Mouse (Mus musculus) spleen, postnatal 0 days (tissue): ENCODE data around the gene Psg16. TPM values are rescaled to one million over a fixed set of nuclear protein-coding genes. Genes with fewer than 3 reads are reported as not detected.

Experiments used
- polyA plus RNA-seq: library from polyadenylated mRNA; unstranded; fragments of >200 nt; fragmentation: Nextera tagmentation; extraction: Ambion mirVana; gene quantifications from 2 replicates; pipeline ENCODE4 v1.2.1, GENCODE M21; 2015

Gene Psg16
- polyA plus RNA-seq: 0.23 and 0.24 TPM in 2 replicates

GRCm38 (mm10) chr7:17073904-17074615 is at the start of gene Psg16:
Psg16 (plus strand) TSS chr7:17074040.

GRCm38 (mm10) chr7:17027588-17028343 is 46.1 kb upstream of the Psg16 start, which contains the start of gene Ppp5c:
Ppp5c (minus strand) TSS chr7:17027924.

GRCm38 (mm10) chr7:17062389-17062788 is 11.5 kb upstream of the Psg16 start, which contains the start of gene Hif3a:
Hif3a (minus strand) TSS chr7:17062427.

GRCm38 (mm10) chr7:17149931-17150330 is 76.1 kb downstream of the Psg16 start, which contains the start of gene Ceacam3:
Ceacam3 (plus strand) TSS chr7:17150282.

Other genes starting within 250 kb of the Psg16 start
- gene Prkd2, start 231.1 kb upstream of the Psg16 start, polyA plus RNA-seq: 10.8 and 13.8 TPM in 2 replicates
- 1.8 and 1.9 TPM in 2 replicates for gene Dact3, start 198.7 kb upstream of the Psg16 start, polyA plus RNA-seq
- gene Gng8, start 182.3 kb upstream of the Psg16 start, polyA plus RNA-seq: 2.7 and 2.9 TPM in 2 replicates
- gene Ptgir, start 167.6 kb upstream of the Psg16 start, polyA plus RNA-seq: 1.0 and 1.3 TPM in 2 replicates
- gene Calm3, start 149.9 kb upstream of the Psg16 start, polyA plus RNA-seq: 149 and 159 TPM in 2 replicates
- gene Pnmal2, start 129.4 kb upstream of the Psg16 start, polyA plus RNA-seq: 0.47 and 0.84 TPM in 2 replicates
- 0.02 TPM in 1 of 2 replicates, not detected in the other for gene Pnmal1, start 114.4 kb upstream of the Psg16 start, polyA plus RNA-seq
- gene Gm42372, start 91.0 kb upstream of the Psg16 start, polyA plus RNA-seq: 0.10 and 0.11 TPM in 2 replicates
- 3.1 and 4.0 TPM in 2 replicates for gene Ccdc8, start 81.3 kb upstream of the Psg16 start, polyA plus RNA-seq
- 43.1 and 46.0 TPM in 2 replicates for gene Ppp5c, start 46.1 kb upstream of the Psg16 start, polyA plus RNA-seq
- gene Hif3a, start 11.6 kb upstream of the Psg16 start, polyA plus RNA-seq: 8.1 and 9.9 TPM in 2 replicates
- gene Ceacam3, start 76.2 kb downstream of the Psg16 start, polyA plus RNA-seq: not detected in 2 replicates
- gene Psg29, start 129.4 kb downstream of the Psg16 start, polyA plus RNA-seq: not detected in 2 replicates